Mouse (Mus musculus): Measurements from ENCODE around the gene AI464131. TPM values are rescaled to one million over a fixed set of nuclear protein-coding genes. Genes with fewer than 3 reads are reported as not detected.

AI464131 gene
- polyA plus RNA-seq, 1 experiment: 14.0 TPM

DNA sequence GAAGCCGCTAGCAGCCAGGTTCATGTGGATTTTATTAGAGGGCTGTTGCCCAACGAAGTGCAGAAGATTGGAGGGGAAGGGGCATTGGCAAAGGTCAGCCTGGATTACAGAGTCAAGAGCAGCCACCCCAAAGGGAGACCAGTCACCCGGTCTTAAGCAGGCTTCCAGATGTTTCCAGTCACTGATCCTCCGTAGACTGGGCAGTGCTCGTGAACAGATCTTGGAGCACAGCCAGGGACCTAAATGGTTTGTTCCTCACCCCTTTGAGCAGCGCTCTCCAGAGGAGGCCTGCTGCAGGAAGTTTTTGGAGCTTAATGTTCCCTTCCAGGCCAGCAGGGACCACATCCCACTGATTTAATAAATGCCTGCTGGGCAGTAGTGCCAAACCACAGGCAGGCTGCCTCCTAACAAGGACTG lies 21.3 kb downstream of the AI464131 start:
- TF ChIP-seq CTCF (IDR thresholded peaks at IDR 0.05; ENCODE audit: insufficient read depth, low read length): no peak
- TF ChIP-seq POLR2A (IDR thresholded peaks at IDR 0.05; ENCODE audit: borderline replicate concordance, extremely low read depth, low read depth, low read length): no peak
- Histone ChIP-seq H3K4me1 (ENCODE audit: control insufficient read depth, insufficient read depth, low read length) (no peaks in the 10 kb centered on the region), H3K4me3 (replicated peaks; ENCODE audit: extremely low read depth, low read depth, low read length) (no peak overlapping the region)
- WGBS: 49% methylated on average over 6 of the region's 6 CpGs
- no peak for DNase-seq

- DNase-seq: no peak
- Histone ChIP-seq H3K4me3 (replicated peaks; ENCODE audit: extremely low read depth, low read depth, low read length) (no peak overlapping the region), H3K4me1 (ENCODE audit: control insufficient read depth, insufficient read depth, low read length) (no peaks in the 10 kb centered on the region)
- TF ChIP-seq POLR2A (IDR thresholded peaks at IDR 0.05; ENCODE audit: borderline replicate concordance, extremely low read depth, low read depth, low read length): no peak
- TF ChIP-seq CTCF (IDR thresholded peaks at IDR 0.05; ENCODE audit: insufficient read depth, low read length): no peak
- 66% methylated on average over 8 of the region's 8 CpGs for WGBS
Observed at GRCm38 (mm10) chr4:41480254-41480653, 22.6 kb downstream of the AI464131 start.

DNA sequence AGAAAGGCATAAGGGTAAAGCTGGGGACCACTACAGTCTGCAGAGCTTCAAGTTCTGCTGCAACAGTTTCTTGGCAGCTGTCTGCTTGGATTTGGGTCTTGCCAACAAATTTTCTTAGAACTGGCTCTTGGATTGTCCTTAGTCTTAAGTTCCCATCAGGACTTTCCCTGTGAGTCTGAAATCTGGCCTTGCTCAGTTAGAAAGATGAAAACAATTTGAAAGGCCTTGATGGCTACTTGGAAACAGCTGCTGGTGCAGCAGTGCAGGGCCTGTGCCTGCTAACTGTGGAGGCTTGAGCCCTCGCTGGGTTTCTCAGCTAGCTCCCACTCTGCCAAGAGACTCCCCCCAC lies 23.4 kb downstream of the AI464131 start:
- TF ChIP-seq POLR2A (IDR thresholded peaks at IDR 0.05; ENCODE audit: borderline replicate concordance, extremely low read depth, low read depth, low read length): no peak
- TF ChIP-seq CTCF (IDR thresholded peaks at IDR 0.05; ENCODE audit: insufficient read depth, low read length): no peak
- Histone ChIP-seq H3K4me3 (replicated peaks; ENCODE audit: extremely low read depth, low read depth, low read length) (no peak overlapping the region), H3K4me1 (ENCODE audit: control insufficient read depth, insufficient read depth, low read length) (no peaks in the 10 kb centered on the region)
- DNase-seq: no peak
- WGBS: 69% methylated on average over 1 of the region's 1 CpGs

GRCm38 (mm10) chr4:41478751-41479455 lies 24.0 kb downstream of the AI464131 start:
- 72% methylated on average over 4 of the region's 4 CpGs for WGBS
- TF ChIP-seq POLR2A (IDR thresholded peaks at IDR 0.05; ENCODE audit: borderline replicate concordance, extremely low read depth, low read depth, low read length): no peak
- no peak for TF ChIP-seq CTCF (IDR thresholded peaks at IDR 0.05; ENCODE audit: insufficient read depth, low read length)

GRCm38 (mm10) chr4:41477648-41478160 lies 25.2 kb downstream of the AI464131 start:
- Histone ChIP-seq H3K4me1 (ENCODE audit: control insufficient read depth, insufficient read depth, low read length) (no peaks in the 10 kb centered on the region), H3K4me3 (replicated peaks; ENCODE audit: extremely low read depth, low read depth, low read length) (no peak overlapping the region)
- 85% methylated on average over 9 of the region's 9 CpGs for WGBS
- TF ChIP-seq POLR2A (IDR thresholded peaks at IDR 0.05; ENCODE audit: borderline replicate concordance, extremely low read depth, low read depth, low read length): no peak
- TF ChIP-seq CTCF (IDR thresholded peaks at IDR 0.05; ENCODE audit: insufficient read depth, low read length): no peak
- DNase-seq: no peak

More at GRCm38 (mm10) chr4:41478751-41479455, 24.0 kb downstream of the AI464131 start:
- no peaks in the 10 kb centered on the region for H3K4me1 ChIP-seq (ENCODE audit: control insufficient read depth, insufficient read depth, low read length)
- no peak overlapping the region for H3K4me3 ChIP-seq (replicated peaks; ENCODE audit: extremely low read depth, low read depth, low read length)
- no peak for DNase-seq

DNA sequence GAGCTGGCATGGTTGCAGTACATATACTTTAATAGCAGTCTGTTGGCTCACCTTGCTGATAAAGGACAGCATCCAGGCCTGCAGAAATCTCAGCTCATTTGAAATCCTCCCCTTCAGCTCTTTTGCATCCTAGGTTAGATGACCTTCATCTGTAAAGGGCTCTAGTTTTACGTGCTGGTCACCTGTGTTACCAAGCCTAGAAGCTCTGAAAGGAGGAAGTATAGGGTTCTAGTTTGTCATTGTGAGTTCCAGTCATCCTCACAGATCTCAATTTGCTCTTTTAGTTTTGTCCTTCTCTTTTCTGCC lies 31.5 kb downstream of the AI464131 start:
- TF ChIP-seq CTCF (IDR thresholded peaks at IDR 0.05; ENCODE audit: insufficient read depth, low read length) (no peak), POLR2A (IDR thresholded peaks at IDR 0.05; ENCODE audit: borderline replicate concordance, extremely low read depth, low read depth, low read length) (no peak)
- no peaks in the 10 kb centered on the region; the same call in 1 of the 2 replicates for H3K4me1 ChIP-seq (ENCODE audit: control insufficient read depth, insufficient read depth, low read length)
- 97% methylated on average over 1 of the region's 1 CpGs for WGBS
- DNase-seq: no peak
- H3K4me3 ChIP-seq (replicated peaks; ENCODE audit: extremely low read depth, low read depth, low read length): no peak overlapping the region

GRCm38 (mm10) chr4:41470684-41471383 lies 32.0 kb downstream of the AI464131 start:
- TF ChIP-seq CTCF (IDR thresholded peaks at IDR 0.05; ENCODE audit: insufficient read depth, low read length) (no peak), POLR2A (IDR thresholded peaks at IDR 0.05; ENCODE audit: borderline replicate concordance, extremely low read depth, low read depth, low read length) (no peak)
- 59% methylated on average over 5 of the region's 5 CpGs for WGBS
- H3K4me3 ChIP-seq (replicated peaks; ENCODE audit: extremely low read depth, low read depth, low read length): no peak overlapping the region
- H3K4me1 ChIP-seq (ENCODE audit: control insufficient read depth, insufficient read depth, low read length): no peaks in the 10 kb centered on the region; the same call in 1 of the 2 replicates
- DNase-seq: no peak

DNA sequence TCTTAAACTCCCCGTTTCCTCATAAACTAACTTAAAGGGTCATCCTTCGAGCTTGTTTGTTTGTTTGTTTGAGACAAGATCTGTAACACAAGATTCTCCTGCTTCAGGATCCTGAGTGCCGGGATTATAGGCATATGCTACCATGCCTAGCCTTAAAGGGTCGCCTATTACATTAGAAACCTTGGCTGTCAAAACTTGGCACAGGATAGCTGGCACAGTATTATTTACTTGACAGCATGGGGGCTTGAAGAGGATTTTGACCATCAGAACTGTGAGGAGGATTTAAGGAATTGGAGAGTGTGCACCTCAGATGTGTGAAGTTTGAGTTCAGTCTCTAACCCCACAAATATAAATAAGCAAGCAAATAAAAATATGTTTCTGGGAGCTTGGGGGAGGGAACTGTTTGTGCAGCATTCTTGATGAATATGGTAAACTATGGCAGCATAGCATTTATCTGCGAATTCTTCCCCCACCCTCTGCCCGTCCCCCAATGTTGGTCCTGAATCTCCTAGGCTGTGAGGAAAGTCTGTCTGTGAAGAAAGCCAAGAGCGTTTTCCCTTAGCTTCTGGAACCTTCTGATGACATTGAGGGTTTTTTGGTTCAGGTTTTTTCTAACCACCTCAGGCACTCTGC lies 32.7 kb downstream of the AI464131 start:
- DNase-seq: no peak
- no peak overlapping the region for H3K4me3 ChIP-seq (replicated peaks; ENCODE audit: extremely low read depth, low read depth, low read length)
- WGBS: 60% methylated on average over 7 of the region's 7 CpGs
- no peaks in the 10 kb centered on the region; the same call in 1 of the 2 replicates for H3K4me1 ChIP-seq (ENCODE audit: control insufficient read depth, insufficient read depth, low read length)
- TF ChIP-seq POLR2A (IDR thresholded peaks at IDR 0.05; ENCODE audit: borderline replicate concordance, extremely low read depth, low read depth, low read length): no peak
- no peak for TF ChIP-seq CTCF (IDR thresholded peaks at IDR 0.05; ENCODE audit: insufficient read depth, low read length)

DNA sequence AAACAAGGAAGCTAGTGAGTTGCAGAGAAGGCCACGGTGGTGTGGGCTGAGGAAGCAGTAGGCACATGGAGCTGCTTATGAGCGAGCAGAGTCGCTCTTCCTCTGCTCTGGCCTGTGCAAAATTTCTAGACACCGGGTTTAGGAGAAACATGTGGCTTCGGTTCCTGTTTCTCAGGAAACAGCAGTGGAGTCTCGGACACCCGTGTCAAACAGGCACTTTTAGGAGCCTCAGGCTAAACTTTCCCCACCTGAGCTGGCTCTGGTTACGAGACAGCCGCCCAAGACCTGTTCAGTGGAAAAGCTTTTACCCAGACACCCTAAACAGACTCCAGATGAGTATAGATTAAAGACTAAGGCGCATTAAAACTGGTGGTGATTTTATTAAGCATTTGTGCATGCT lies 33.7 kb downstream of the AI464131 start:
- H3K4me3 ChIP-seq (replicated peaks; ENCODE audit: extremely low read depth, low read depth, low read length): no peak overlapping the region
- WGBS: 80% methylated on average over 10 of the region's 10 CpGs
- no peak for DNase-seq
- no peaks in the 10 kb centered on the region; the same call in 1 of the 2 replicates for H3K4me1 ChIP-seq (ENCODE audit: control insufficient read depth, insufficient read depth, low read length)
- TF ChIP-seq CTCF (IDR thresholded peaks at IDR 0.05; ENCODE audit: insufficient read depth, low read length) (no peak), POLR2A (IDR thresholded peaks at IDR 0.05; ENCODE audit: borderline replicate concordance, extremely low read depth, low read depth, low read length) (no peak)
